Mouse (Mus musculus) liver, embryonic 14.5 days (tissue): ENCODE data around the gene Lexm.

Experiments
- CTCF ChIP-seq: IDR thresholded peaks from 2 replicates; pipeline ENCODE4 v1.5.1; 2016; ENCODE audit warnings: antibody characterized with exemption, low read depth, control low read depth
- EP300 ChIP-seq: IDR thresholded peaks from 2 replicates; pipeline ENCODE4 v1.6.1; 2016; ENCODE audit warnings: antibody characterized with exemption, low read depth

GRCm38 (mm10) chr4:106613560-106613959, 3.5 kb downstream of the Lexm start:
- TF ChIP-seq CTCF (no peak), EP300 (peak; percentile 94)
